Mouse (Mus musculus) myocyte (in vitro differentiated cells): ENCODE data around the gene Rgs9. TPM values are rescaled to one million over a fixed set of nuclear protein-coding genes. Genes with fewer than 3 reads are reported as not detected.

Experiments
- H3K27me3 ChIP-seq: one replicate; pipeline ENCODE4 v1.6.1; 2011; ENCODE audit not compliant: control insufficient read depth, insufficient read depth, insufficient read length
- H3K36me3 ChIP-seq: one replicate; pipeline ENCODE4 v1.6.1; 2011; ENCODE audit not compliant: control insufficient read depth, insufficient read depth
- H3K4me2 ChIP-seq: one replicate; pipeline ENCODE4 v1.6.1; 2011; ENCODE audit warnings: low read depth, control low read depth
- H3K4me3 ChIP-seq: one replicate; pipeline ENCODE4 v1.5.1; 2011; ENCODE audit warnings: mild to moderate bottlenecking, control low read depth, moderate library complexity
- H3K79me2 ChIP-seq: one replicate; pipeline ENCODE4 v1.6.1; 2011; ENCODE audit not compliant: control insufficient read depth, insufficient read depth
- H3ac ChIP-seq: one replicate; pipeline ENCODE4 v1.6.1; 2011; ENCODE audit not compliant: control insufficient read depth, insufficient read length
- CEBPB ChIP-seq: IDR thresholded peaks from 2 replicates; pipeline ENCODE4 v1.6.1; 2011; ENCODE audit warnings: mild to moderate bottlenecking, moderate library complexity; ENCODE audit not compliant: poor library complexity, insufficient read depth, severe bottlenecking
- E2F4 ChIP-seq: IDR thresholded peaks from one replicate; pipeline ENCODE4 v1.6.1; 2011; ENCODE audit warnings: mild to moderate bottlenecking, control low read depth, moderate library complexity; ENCODE audit not compliant: insufficient read depth
- MAX ChIP-seq: IDR thresholded peaks from one replicate; pipeline ENCODE4 v1.6.1; 2011; ENCODE audit warnings: low read depth, mild to moderate bottlenecking, control low read depth
- MYOD1 ChIP-seq, 3 experiments: IDR thresholded peaks; one replicate each; pipeline ENCODE4 v1.6.1; 2011; ENCODE audit warnings: control low read depth in 2 of 3, low read depth in 2 of 3, mild to moderate bottlenecking in 2 of 3, moderate library complexity in 1 of 3; ENCODE audit not compliant: insufficient read length in 2 of 3, control insufficient read depth in 1 of 3
- MYOG ChIP-seq, 3 experiments: IDR thresholded peaks; one replicate each; pipeline ENCODE4 v1.6.1; 2011; ENCODE audit warnings: control low read depth in 2 of 3, low read depth in 2 of 3, mild to moderate bottlenecking in 2 of 3; ENCODE audit not compliant: insufficient read length in 2 of 3, control insufficient read depth in 1 of 3, insufficient read depth in 1 of 3
- POLR2A ChIP-seq: IDR thresholded peaks from one replicate; pipeline ENCODE4 v1.6.1; 2011; ENCODE audit warnings: low read depth, mild to moderate bottlenecking, control low read depth, moderate library complexity; ENCODE audit not compliant: insufficient read length
- POLR2AphosphoS2 ChIP-seq: IDR thresholded peaks from one replicate; pipeline ENCODE4 v1.6.1; 2011; ENCODE audit warnings: low read depth, control low read depth; ENCODE audit not compliant: insufficient read length
- REST ChIP-seq: IDR thresholded peaks from one replicate; pipeline ENCODE4 v1.6.1; 2011; ENCODE audit warnings: mild to moderate bottlenecking, control low read depth, moderate library complexity; ENCODE audit not compliant: insufficient read depth, insufficient read length
- SRF ChIP-seq: IDR thresholded peaks from one replicate; pipeline ENCODE4 v1.6.1; 2011; ENCODE audit warnings: low read depth; ENCODE audit not compliant: control insufficient read depth, insufficient read length
- TCF12 ChIP-seq: IDR thresholded peaks from one replicate; pipeline ENCODE4 v1.6.1; 2011; ENCODE audit warnings: mild to moderate bottlenecking, control low read depth; ENCODE audit not compliant: poor library complexity, insufficient read depth, severe bottlenecking
- TCF3 ChIP-seq: IDR thresholded peaks from one replicate; pipeline ENCODE4 v1.6.1; 2011; ENCODE audit warnings: low read depth, control low read depth; ENCODE audit not compliant: insufficient read length
- USF1 ChIP-seq: IDR thresholded peaks from one replicate; pipeline ENCODE4 v1.6.1; 2011; ENCODE audit warnings: low read depth, mild to moderate bottlenecking, control low read depth, moderate library complexity
- polyA plus RNA-seq: library from polyadenylated mRNA; unstranded; fragments of >200 nt; fragmentation: generic; extraction: Trizol; gene quantifications from one replicate; pipeline ENCODE4 v1.2.1, GENCODE M21; 2012; ENCODE audit warnings: missing spikeins

Gene Rgs9
- polyA plus RNA-seq, 1 experiment = not detected

DNA sequence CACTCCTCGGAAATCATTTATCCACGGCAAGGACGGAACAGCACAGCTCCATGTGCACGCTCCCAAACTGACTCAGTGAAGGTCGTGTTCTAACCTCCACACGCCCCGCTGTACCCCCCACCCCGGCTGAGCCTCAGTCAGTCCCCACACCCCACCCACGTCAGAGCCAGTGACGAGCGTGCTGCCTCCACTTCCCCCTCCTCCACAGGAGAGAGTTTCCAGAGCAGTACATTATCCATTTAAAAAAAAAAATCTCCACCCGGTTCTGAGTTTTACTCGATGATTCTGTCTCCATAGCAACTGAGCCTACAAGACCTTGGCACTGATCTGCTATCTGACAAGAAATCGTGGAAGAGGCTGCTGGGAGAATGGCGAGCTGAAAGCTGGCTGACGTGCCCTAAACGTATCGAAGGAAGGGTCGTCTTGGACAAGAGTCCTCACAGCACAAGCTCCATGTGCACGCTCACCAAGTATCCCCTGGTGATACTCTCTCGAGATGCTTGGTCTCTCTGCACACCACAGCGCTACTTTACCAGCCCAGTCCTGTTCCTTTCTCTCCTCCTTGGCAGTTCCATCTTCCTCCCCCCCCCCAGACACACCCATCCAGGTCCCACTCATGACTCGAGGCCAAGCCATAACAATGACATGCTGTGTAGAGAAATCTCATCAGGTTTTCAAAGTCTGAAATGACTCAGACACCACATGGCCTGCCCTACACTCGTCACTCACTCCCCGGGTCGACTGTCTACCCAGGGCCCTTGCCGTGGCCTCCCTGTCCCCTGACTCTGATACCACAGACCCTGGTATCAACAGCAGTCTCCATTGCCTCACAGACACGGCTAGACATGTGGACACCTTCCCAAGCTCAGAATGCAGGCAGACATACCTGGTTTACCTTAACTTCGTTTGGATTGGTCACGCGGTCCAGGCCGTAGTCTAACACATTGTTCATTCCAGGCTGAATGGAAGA, 38.7 kb downstream of the Rgs9 start:
- TF ChIP-seq USF1 (no peak), CEBPB (no peak), SRF (no peak), POLR2AphosphoS2 (no peak), TCF3 (no peak), MYOG (IDR thresholded peaks at IDR 0.05; ENCODE audit: control insufficient read depth in 1 of 3, insufficient read depth in 1 of 3, insufficient read length in 2 of 3, low read depth in 2 of 3) (no peak), E2F4 (no peak), POLR2A (no peak), MAX (no peak), TCF12 (no peak), REST (no peak), MYOD1 (IDR thresholded peaks at IDR 0.05; ENCODE audit: control insufficient read depth in 1 of 3, insufficient read length in 2 of 3, low read depth in 2 of 3) (no peak)
- Histone ChIP-seq H3ac (no peak overlapping the region), H3K36me3 (no peaks in the 10 kb centered on the region), H3K4me2 (no peak overlapping the region), H3K79me2 (no peaks in the 10 kb centered on the region), H3K4me3 (no peak overlapping the region), H3K27me3 (peaks cover 4% of the 10 kb centered on the region)

DNA sequence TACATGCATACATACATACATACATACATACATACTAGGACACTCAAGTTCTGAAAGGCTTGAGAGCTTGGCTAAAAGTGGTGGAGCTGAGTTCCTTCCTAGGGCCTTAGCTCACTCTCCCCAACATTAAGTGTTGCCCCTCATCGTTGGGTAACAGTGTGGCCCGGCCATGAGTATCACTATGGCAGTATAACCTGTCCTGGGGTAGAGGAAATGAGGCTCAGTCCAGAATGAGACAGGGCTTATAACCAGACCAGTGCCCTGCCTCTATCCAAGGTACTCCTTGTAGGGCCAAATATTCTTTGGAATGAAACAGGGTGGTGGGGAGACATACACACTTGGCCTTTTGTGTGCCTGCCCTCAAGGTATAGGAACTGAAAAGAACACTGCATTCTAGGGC, 40.1 kb downstream of the Rgs9 start:
- Histone ChIP-seq H3K4me2 (no peak overlapping the region), H3K4me3 (no peak overlapping the region), H3K36me3 (no peaks in the 10 kb centered on the region), H3K27me3 (peaks cover 15% of the 10 kb centered on the region), H3K79me2 (no peaks in the 10 kb centered on the region), H3ac (no peak overlapping the region)
- TF ChIP-seq REST (no peak), USF1 (no peak), TCF12 (no peak), MYOG (IDR thresholded peaks at IDR 0.05; ENCODE audit: control insufficient read depth in 1 of 3, insufficient read depth in 1 of 3, insufficient read length in 2 of 3, low read depth in 2 of 3) (no peak), MAX (no peak), POLR2AphosphoS2 (no peak), POLR2A (no peak), SRF (no peak), TCF3 (no peak), E2F4 (no peak), CEBPB (no peak), MYOD1 (IDR thresholded peaks at IDR 0.05; ENCODE audit: control insufficient read depth in 1 of 3, insufficient read length in 2 of 3, low read depth in 2 of 3) (no peak)

DNA sequence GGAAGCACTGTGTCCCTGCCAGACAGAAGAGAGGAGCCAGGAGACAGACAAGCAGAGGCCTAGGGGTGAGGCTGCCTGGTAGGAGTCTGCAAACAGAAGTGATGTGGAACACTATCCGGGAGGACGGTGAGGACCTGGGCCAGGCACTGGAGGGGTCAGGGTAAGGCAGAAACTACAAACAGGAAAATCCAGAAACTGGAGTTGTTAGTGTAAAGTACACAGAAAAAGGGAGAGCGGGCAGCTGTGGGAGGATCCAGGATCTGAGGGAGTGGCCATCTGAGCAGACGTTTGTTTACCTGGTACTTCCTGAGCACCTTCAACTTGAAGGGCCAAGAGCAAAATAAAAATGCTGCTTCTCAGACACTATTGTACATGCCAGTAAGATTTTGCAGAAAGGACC, 42.9 kb downstream of the Rgs9 start:
- H3K79me2 ChIP-seq = no peaks in the 10 kb centered on the region
- TF ChIP-seq USF1 = no peak
- no peak for TF ChIP-seq MYOG (IDR thresholded peaks at IDR 0.05; ENCODE audit: control insufficient read depth in 1 of 3, insufficient read depth in 1 of 3, insufficient read length in 2 of 3, low read depth in 2 of 3)
- no peak for TF ChIP-seq TCF12
- TF ChIP-seq E2F4 = no peak
- no peak for TF ChIP-seq POLR2AphosphoS2
- no peak for TF ChIP-seq CEBPB
- TF ChIP-seq TCF3 = no peak
- no peak for TF ChIP-seq SRF
- no peak for TF ChIP-seq POLR2A
- TF ChIP-seq REST = no peak
- TF ChIP-seq MYOD1 (IDR thresholded peaks at IDR 0.05; ENCODE audit: control insufficient read depth in 1 of 3, insufficient read length in 2 of 3, low read depth in 2 of 3) = no peak
- TF ChIP-seq MAX = no peak
- H3K4me2 ChIP-seq = no peak overlapping the region

DNA sequence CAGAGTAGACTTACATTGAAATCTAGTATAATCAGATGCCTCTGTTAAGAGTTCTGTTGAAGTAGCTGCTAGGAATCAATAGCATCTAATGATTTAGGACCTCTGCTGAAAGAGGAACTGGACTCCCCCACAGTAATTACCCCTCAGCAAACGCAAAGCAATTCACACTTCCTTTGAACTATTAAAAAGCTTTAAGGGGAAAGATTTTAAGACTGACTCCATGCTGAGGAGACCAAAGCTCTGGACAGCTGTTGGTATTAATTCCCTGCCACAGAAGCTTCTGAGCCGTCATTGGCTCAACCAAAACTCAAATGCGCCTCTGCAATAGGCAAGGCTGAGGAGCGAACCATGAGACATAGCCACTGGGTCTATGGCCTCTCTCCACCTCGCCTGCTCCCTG, 45.4 kb downstream of the Rgs9 start:
- Histone ChIP-seq H3ac (no peak overlapping the region), H3K4me2 (no peak overlapping the region), H3K36me3 (no peaks in the 10 kb centered on the region), H3K4me3 (no peak overlapping the region), H3K79me2 (no peaks in the 10 kb centered on the region), H3K27me3 (peaks cover 34% of the 10 kb centered on the region)
- TF ChIP-seq MYOG (IDR thresholded peaks at IDR 0.05; ENCODE audit: control insufficient read depth in 1 of 3, insufficient read depth in 1 of 3, insufficient read length in 2 of 3, low read depth in 2 of 3) = no peak
- TF ChIP-seq CEBPB = no peak
- no peak for TF ChIP-seq POLR2A
- TF ChIP-seq MAX = no peak
- no peak for TF ChIP-seq POLR2AphosphoS2
- TF ChIP-seq E2F4 = no peak
- no peak for TF ChIP-seq USF1
- TF ChIP-seq MYOD1 (IDR thresholded peaks at IDR 0.05; ENCODE audit: control insufficient read depth in 1 of 3, insufficient read length in 2 of 3, low read depth in 2 of 3) = no peak
- no peak for TF ChIP-seq REST
- no peak for TF ChIP-seq TCF3
- no peak for TF ChIP-seq TCF12
- no peak for TF ChIP-seq SRF

More for the DNA sequence above, 42.9 kb downstream of the Rgs9 start:
- Histone ChIP-seq H3K4me3 (no peak overlapping the region), H3K27me3 (peaks cover 30% of the 10 kb centered on the region), H3K36me3 (no peaks in the 10 kb centered on the region), H3ac (no peak overlapping the region)
